Mouse (Mus musculus): ENCODE results near the gene Setd1b.
"Not testable (repeated sequence)": the region's sequence is repeated elsewhere in the genome, so short reads cannot be mapped to it uniquely, and the experiment has no call there.

Gene Setd1b

DNA sequence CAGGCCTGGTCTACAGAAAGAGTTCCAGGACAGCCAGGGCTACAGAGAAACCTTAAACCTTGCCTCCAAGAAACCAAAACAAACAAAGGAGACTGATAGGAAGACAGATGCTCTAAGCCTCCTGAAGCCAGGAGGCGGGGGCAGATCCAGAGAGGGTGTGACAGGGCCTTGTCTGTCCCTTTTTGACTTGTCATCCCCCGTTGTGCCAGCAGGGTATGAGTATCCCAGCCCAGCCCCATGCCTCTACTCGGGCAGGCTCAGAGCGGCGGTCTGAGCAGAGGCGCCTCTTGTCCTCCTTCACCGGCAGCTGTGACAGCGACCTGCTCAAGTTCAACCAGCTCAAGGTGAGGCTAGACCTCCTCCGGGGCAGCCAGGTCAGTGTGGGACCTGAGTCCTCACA is 20.9 kb downstream of the Setd1b start:
- no peak for DNase-seq (ENCODE audit: low spot score)

DNA sequence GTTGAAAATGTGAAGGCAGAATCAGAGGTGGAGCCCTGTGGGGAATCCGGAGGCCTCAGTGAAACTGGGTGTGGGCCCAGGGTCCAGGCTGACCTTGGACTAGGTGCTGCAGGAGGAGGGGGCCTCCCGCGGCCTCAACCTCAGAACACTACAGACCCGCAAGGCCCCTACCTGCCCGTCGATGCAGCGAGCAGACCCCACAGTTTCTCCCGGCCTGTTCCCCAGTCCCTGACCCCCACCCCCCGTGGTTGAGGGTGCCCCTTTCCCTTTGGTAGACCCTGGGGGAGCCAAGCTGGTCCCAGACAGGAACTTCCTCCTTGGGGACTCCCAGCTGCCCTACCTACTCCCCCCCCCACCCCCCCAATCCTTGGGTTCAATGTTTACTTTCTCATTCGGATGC is 24.4 kb downstream of the Setd1b start:
- DNase-seq (ENCODE audit: low spot score) = no peak

DNA sequence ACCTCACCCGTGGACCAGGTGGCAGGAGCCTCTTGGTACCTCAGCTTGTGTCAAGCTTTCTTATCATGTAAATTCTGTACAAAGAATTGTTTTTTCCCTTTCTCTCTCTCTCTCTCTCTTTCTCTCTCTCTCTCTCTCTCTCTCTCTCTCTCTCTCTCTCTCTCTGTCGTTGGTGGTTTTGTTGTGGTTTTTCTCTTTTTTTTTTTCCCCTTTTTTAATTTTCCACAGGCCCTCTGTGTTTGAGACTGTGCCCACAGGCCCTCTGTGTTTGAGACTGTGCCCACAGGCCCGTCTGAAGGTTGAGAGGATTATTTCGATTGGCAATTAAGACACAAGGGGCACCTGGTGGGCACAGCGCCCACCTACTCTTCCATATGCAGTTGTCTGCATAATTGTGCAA is 25.6 kb downstream of the Setd1b start:
- no peak for DNase-seq (ENCODE audit: low spot score)

DNA sequence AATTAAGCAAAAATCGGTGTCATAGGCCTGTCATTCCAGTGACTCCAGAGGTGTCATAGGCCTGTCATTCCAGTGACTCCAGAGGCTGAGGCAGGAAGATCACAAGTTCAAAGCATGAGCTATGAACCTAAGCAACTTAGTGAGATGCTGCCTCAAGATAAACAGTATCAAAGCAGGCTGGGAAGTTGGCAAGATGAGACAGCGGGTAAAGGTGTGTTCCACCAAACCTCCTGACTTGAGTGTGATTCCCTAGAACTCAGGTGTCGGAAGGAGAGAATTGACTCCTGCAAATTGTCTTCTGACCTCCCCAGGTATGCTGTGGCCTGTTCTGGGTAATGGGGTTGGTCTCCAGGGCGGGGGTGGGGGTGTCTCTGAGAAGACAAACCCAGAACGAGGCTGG is 27.3 kb downstream of the Setd1b start, which contains the start of gene Psmd9:
Psmd9 (plus strand) TSS at position 130 of the 400 bp plus-strand sequence.
- no peak for DNase-seq (ENCODE audit: low spot score)

DNA sequence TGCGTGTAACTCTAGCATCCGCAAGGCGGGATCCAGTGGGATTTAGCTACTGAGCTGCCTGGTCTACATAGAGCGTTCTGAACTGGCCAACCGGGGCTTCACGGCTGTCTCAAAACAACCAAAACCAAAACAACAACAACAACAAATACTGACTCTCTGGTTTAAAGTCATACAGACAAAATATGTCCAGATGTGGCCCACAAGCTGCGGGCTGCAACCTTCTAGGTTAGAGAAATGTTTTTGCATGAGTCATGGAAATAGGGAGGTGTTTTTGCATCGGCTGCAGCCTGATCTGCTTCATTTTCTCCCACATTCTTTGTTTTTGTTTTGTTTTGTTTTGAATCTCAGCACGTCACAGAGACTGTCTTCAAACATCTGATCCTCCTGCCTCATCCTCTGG is 28.4 kb downstream of the Setd1b start:
- DNase-seq (ENCODE audit: low spot score) = no peak

DNA sequence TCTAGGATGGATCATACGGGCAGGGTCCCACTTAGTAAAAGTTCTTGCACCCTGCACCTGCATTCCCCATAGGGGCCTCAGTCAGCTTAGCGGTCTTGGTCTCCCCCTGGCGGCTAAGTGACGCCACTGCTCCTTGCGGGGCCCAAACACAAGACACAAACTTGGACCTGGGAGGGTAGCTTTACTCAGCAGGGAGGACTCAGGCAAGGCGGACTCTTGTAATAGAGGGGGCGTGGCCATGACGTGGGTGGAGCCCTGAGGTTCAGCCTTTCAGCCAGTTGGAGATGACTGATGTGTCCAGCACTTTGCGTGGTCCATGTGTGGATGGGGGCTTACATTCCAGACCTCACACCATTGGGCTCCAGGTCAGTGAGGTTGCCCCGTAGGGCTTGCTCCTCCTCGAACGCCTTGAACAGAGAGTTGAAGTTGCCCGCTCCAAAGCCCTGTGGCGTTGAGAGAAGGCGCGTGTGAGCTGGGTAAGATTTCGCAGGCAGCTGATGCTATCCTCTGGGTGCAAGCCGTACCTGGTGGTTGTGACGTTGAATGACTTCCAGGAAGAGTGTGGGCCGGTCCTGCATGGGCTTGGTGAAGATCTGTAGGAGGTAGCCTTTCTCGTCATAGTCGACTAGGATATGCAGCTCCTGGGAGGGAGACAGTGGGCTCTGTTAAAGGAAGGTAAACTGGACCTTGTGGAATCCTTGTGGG is 29.8 kb downstream of the Setd1b start:
- DNase-seq (ENCODE audit: low spot score) = peak; percentile 86

DNA sequence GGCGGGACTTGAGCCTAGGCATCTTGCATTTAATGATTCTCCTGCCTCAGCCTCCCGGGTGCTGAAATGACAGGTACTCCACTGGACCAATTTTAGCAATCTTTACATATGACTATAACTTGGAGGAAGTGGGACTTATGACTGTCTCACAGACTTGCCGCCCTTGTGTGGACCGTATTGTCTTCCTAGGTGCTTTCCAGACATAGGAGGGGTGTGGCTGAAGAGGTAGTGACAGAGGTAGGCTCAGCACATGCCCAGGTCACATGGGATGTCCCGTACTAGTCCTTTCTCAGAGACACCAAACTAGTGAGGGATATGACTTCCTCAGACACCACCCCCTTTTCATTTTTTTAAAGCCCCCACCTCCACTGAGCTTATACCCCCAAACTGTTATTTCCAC is 36.8 kb downstream of the Setd1b start:
- no peak for DNase-seq (ENCODE audit: low spot score)

DNA sequence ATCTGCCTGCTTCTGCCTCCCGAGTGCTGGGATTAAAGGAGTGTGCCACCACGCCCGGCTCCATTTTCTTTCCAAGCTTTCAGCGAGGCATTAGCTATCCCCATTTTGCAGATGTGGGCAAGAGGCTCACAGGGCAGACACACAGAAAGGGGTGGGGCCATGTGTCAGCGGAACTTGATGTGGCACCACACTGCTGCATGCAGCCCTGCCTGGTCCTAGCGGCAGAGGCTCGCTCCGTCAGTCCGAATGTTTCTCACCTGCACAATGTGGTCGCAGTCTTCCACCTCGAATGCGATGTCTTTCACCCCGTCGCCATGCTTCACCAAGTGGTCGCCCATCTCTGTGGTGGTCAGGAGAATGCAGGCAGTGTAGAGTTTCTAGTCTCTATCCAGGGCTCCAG is 38.4 kb downstream of the Setd1b start:
- no peak for DNase-seq (ENCODE audit: low spot score)

DNA sequence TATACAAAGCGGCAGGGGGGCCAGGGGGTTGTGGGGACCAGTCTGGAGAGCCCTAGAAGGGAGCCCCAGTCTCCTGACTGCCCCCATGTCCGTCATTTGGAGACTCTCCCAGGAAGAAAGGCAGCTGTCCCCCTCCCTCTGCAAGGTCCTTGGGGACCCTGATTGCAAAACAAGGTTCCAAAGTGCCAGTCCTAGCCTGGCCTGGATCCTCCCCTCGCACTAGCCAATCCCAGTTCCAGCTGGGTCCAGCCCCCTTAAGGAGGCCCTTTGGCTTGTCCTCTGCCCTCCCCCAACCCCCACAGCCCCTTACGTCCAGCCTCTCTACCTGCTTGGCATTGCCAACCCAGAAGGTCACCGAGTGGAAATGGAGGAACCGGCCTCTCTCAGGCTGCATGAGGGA is 39.5 kb downstream of the Setd1b start:
- DNase-seq (ENCODE audit: low spot score) = no peak

DNA sequence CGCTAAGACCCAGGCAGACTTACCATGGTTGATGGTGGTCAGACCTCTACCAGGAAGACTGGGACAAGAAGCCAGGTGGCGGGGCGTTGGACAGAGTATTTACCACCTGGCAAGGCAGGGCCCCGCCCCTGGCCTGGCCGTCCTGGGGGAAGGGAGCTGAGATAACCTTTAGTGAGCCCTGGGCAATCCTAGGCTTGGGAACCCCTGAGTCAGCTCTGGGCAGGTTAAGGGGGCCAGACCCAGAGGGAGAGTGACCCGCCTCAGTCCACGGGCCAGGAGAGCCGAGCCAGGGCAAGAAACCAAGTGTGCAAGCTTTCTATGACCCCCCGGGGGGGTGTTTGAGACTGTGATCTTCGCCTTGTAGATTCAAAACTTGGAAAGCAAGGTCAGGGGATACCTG is 40.7 kb downstream of the Setd1b start, which contains the start of gene Hpd:
Hpd (minus strand) TSS at position 77 of the 400 bp plus-strand sequence.
- DNase-seq (ENCODE audit: low spot score) = no peak

DNA sequence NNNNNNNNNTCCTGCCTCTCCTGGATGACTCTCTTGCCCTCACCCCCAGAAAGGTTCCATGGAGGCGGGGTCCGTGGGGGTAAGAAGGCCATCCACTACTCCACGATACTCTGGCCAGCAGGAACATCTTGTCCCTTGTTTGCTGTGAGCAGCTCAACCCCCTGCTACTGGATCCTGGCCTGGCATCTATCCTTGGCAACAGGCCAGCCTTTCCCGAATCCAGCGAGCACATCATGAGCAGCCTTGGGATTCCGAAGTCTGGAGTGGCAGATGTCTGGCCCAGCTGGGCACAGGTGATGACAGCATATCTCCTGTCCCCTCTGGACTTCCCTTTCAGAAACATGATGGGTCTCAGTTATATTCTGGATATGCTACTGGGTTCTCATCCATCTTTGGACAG is 44.0 kb downstream of the Setd1b start:
- peak; percentile 32 for DNase-seq (ENCODE audit: low spot score)

DNA sequence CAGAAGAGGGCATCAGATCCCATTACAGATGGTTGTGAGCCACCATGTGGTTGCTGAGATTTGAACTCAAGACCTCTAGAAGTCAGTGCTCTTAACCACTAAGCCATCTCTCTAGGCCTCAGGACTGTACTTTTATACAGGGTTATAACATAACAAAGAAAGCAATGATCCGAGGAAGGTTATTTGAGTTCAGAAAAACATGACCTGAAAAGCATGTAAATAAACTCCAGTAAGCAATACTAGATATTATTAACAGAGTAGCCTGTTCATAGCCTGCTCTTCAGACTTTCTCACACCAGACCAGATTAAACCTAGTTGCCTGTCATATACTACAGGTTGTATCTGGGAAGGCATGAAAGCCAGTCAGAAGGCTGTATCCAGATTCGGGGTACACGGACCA is 45.3 kb downstream of the Setd1b start:
- DNase-seq (ENCODE audit: low spot score) = no peak

DNA sequence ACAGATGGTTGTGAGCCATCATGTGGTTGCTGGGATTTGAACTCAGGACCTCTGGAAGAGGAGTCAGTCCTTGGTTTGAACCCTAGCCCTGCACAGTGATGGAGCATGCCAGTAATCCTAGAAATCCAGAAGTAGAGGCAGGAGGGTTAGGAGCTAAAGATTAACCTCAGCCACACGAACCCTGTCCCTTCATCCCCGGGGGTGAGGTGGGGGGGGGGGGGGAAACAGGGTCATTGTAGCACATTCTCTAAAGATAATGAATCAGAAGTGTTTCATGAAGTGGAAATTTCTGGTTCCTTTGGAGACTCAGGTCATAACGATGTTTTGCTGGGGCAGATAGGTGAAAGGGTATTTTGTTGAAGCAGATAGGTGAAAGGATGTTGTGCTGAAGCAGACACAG is 48.9 kb downstream of the Setd1b start:
- DNase-seq (ENCODE audit: low spot score) = no peak

DNA sequence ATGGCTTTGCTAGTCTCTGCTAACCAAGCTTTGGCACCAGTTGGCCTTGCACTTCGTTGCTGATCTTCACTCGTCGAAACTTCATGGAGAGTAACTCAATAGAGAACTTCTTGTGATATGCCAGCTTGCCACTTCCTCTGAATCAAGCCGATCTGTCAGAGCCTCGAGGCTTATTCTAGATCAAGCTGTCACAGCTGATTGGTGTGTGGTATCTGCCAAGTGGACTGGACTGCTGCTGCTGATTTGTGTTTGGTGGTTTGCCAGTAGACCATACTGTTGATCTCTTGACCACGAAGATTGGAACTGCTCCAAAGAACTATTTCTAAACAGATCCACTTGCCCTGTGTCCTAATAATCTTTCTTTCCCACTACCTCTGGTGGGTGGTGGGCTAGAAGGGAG is 49.4 kb downstream of the Setd1b start:
- DNase-seq (ENCODE audit: low spot score) = no peak

DNA sequence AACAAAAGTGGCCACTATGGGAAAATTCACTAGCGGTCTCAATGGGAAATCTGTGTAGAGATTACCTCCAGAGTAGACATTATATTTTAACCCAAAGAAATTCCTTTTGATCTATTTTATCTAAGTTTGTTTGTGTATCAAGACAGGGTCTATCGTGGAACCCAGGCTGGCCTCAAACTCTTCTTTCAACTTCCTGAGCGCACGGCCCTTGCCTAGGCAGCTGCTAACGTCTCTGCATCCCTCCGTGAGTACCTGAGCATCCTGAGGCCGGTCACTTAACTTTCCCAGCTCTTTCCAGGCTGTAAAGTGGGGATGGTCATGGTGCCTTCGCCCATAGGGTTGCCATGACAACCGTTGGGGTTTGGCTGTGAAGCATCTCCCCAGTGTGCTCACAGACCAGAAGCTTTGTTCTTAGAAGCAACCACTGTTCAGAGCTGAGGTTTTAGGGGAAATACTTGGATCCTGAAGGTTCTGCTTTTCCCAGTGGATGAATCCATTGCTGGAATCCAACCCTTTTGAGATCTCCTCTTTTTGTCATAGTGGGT is 50.7 kb downstream of the Setd1b start:
- no peak for DNase-seq (ENCODE audit: low spot score)

DNA sequence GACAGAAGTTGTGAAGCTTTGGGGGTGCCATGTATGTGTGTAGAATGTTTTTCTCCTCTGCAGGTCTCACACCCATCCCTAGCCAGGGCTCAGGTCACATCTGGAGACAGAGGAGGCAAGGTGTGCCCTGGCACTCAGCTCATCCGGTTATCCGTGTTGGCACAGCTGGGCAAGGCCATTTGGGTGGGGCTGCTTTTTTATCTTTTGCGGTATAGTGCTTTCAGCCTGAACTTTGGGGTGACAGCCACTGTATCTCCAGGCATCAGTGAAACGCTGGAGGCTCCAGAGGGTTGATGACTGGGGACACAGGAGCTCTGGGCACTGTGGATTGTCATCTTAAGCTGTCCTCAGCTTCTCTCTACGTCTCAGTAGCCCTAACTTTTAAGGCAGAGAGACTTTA is 51.4 kb downstream of the Setd1b start:
- DNase-seq (ENCODE audit: low spot score) = no peak

DNA sequence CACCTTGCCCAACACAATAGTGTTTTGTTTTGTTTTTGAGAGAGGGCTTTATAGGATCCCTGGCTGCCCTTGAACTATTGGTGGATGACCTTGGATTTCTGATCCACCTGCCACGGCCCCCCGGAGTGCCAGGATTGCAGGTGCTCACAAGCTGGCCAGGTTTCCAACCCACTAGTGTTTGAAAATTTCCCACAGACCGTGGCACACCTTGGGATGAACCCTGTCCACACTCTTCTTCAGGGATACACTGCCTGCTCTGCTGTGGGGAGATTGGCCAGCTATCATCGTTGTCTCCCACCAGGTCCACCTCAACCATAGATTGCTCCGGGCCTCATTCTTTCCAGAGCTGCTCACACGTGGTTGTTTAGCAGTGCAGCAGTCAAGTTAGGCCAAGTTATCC is 52.9 kb downstream of the Setd1b start:
- DNase-seq (ENCODE audit: low spot score) = no peak

DNA sequence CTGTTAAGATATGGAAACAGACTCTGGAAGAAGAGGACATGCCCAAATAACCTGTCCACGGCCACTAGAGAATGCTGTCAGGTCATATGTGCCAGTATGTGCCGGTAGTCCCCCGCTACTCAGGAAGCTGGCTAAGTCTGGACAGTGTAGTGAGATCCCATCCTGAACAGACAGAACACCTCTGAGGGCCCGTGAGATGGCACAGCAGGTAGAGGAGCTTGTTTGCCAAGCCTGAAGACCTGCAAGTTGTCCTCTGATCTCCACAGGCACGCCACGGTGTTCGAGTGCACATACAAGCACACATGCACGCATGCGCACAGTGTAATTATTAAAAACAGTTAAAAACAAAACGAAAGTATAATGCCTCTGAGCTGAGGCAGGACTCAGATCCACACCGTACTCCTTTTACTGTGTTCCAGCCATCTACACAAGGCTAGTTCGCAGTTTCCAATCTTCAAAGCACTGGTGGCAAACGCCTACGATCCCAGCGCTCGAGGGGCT is 53.6 kb downstream of the Setd1b start:
- no peak for DNase-seq (ENCODE audit: low spot score)

DNA sequence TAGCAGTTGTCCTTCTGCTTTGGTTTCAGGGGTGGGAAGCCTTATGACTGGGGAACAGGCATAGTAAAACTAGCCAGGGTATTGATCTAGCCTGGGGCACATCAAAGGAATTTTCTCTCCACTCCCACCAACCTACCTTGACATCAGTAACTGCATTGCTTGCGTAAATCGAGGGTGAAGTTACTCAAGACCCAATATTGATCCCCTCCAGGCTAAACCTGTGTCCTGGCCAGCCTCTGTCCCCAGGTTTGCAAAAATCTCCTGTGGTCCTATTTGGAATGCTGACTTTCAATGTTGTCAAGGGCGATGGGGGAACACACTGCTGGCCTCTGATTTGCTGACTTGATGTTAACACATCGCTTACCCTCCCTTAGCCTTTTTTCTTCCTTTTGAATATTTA is 54.8 kb downstream of the Setd1b start:
- no peak for DNase-seq (ENCODE audit: low spot score)

DNA sequence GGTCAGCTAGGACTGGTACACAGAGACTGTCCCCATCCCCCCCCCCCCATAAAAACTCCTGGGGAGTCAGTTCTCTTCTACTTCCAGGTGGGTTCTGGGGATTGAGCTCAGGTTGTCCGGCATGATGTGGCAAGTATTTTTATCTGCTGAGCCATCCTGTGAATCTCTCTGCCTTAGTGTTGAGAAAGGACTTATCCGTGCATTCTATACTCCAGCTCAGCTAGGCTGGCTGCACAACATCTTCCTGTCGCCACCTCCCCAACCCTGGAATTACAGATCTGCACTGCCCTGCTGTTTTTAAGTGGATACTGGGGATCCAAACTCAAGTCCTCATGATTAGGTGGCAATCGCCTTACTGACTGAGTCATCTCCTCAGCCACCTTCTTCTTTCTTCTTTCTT is 56.5 kb downstream of the Setd1b start:
- no peak for DNase-seq (ENCODE audit: low spot score)

DNA sequence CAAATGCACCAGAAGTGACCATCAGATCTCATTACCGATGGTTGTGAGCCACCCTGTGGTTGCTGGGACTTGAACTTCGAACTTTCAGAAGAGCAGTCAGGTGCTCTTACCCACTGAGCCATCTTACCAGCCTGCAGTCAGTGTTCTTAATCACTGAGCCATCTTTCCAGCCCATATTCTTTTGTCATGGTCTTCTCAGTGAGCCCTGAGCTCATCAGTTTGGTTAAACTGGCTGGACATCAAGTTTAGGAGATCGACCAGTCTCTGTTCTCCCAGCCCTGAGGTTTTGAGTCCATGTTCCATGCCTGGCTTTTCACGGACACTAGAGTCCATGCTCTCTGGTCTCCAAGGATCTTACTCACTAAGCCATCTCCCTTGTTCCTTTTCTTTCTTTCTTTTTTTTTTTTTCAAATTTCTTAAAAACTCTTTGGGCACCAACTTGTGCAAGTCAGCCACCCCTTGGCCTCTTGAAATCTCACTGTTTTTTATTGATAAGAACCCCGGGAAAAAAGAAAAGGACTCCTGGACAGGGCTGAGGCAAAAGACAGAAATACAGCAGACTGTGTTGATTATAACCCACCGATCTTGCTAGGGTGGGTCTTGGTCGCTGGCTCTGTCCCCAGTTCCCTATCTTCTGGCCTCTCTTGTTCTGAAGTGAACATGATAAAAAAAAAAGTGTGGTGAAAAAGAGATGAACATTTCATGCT is 59.0 kb downstream of the Setd1b start:
- not testable (repeated sequence) for DNase-seq (ENCODE audit: low spot score)

DNA sequence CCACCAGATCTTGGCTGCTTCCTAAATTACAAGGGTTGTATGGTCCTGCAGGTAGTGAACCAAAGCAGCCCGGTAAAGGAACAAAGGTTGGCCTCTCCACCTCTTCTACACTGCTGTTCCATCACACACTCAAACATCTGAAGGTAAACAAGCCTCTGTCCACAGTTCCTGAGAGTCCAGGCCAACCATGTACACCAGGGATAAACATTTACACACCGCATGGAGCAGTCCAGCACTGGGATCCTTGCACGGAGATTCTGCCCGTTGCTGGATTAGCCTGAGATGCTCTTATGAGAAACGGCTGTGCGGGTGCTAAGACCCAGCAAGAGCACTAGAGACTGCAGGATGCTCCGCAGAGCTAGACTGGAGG is 59.5 kb downstream of the Setd1b start:
- no peak for DNase-seq (ENCODE audit: low spot score)

DNA sequence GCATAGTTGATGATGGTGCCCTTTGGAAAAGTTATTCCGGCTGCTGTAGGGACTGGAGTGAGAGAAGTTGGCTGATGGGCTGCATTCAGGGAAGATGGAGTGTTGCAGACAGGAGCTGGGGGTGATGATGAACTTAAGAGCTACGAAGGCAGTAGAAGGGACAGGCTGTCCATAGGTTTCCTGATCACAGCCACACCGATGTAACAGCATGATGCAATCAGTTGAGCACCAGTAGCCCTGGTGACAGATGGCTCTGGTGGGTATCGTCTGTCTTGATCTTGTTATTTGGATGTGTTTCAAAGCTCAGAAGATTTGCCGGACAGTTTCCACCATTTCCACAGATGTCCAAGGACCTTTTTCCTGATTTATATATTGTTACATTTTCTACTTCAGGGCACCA is 60.0 kb downstream of the Setd1b start:
- no peak for DNase-seq (ENCODE audit: low spot score)
